Mouse (Mus musculus): ENCODE results near the gene Hormad2. TPM values are rescaled to one million over a fixed set of nuclear protein-coding genes. Genes with fewer than 3 reads are reported as not detected.

Hormad2 gene
- polyA plus RNA-seq (2015; fragmentation: Nextera tagmentation; extraction: Ambion mirVana) = 0.31 and 0.43 TPM in 2 replicates

DNA sequence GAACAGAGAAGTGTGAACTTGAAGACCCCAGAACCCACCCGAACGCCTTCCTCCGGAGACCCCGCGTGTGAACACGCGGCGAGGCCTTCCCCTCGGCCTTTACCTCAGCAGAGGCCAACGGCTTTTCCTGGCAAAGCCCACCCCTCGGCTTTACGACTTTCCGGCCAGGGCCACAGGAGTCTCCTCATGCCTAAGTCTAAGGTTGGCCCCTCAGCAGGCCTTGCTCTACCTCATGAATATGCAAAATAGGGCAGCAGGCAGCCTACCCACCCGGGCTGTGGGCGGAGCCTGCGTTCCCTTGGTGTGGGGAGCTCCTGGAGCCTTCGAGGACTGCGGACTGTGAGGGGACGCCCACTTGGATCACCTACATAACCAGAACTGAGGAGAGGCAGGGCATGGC is at the start of gene Hormad2:
Hormad2 (minus strand) TSS at position 128 of the 400 bp plus-strand sequence.

Other genes with a start within 250 kb of the Hormad2 start
- gene Castor1, start 222.9 kb downstream of the Hormad2 start, polyA plus RNA-seq (2015; fragmentation: Nextera tagmentation; extraction: Ambion mirVana) = 16.8 and 18.0 TPM in 2 replicates
- 0.28 and 10.3 TPM in 2 replicates for gene Osm, start 204.7 kb downstream of the Hormad2 start, polyA plus RNA-seq (2015; fragmentation: Nextera tagmentation; extraction: Ambion mirVana)
- gene Lif, start 183.5 kb downstream of the Hormad2 start, polyA plus RNA-seq (2015; fragmentation: Nextera tagmentation; extraction: Ambion mirVana) = 2.8 and 3.0 TPM in 2 replicates
- 12.1 and 12.6 TPM in 2 replicates for gene Mtmr3, start 153.8 kb upstream of the Hormad2 start, polyA plus RNA-seq (2015; fragmentation: Nextera tagmentation; extraction: Ambion mirVana)
- gene Gm11032, start 179.0 kb upstream of the Hormad2 start, polyA plus RNA-seq (2015; fragmentation: Nextera tagmentation; extraction: Ambion mirVana) = not detected in 2 replicates
- 16.2 and 17.9 TPM in 2 replicates for gene Ascc2, start 196.6 kb upstream of the Hormad2 start, polyA plus RNA-seq (2015; fragmentation: Nextera tagmentation; extraction: Ambion mirVana)

Data from urinary bladder, postnatal 0 days (tissue).